Mouse (Mus musculus) cerebellum, adult 9-11 months (tissue): ENCODE measurements around the gene Bcar1.

Experiments
- DNase-seq: peaks from one replicate; pipeline ENCODE4 v3.0.0; 2022

The Bcar1 gene

DNA sequence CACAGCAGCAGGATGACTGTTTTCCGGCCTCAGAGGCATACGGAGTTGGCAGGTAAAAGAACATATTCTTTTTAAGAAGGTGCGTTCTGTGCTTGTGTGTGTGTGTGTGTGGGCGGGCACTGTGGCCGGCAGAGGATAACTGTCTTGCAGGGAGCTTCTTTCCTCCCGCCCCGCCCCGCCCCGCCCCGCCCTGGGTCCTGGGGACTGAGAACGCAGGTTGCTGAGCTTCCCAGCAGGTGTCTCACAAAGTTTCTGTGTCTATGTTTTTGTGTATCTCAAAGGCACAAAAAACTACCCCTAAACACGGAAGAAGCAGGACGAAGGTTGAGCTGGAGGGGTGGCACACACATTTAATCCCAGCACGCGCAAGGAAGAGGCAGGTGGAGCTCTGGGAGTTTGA lies 25.7 kb upstream of the Bcar1 start:
- no peak for DNase-seq

DNA sequence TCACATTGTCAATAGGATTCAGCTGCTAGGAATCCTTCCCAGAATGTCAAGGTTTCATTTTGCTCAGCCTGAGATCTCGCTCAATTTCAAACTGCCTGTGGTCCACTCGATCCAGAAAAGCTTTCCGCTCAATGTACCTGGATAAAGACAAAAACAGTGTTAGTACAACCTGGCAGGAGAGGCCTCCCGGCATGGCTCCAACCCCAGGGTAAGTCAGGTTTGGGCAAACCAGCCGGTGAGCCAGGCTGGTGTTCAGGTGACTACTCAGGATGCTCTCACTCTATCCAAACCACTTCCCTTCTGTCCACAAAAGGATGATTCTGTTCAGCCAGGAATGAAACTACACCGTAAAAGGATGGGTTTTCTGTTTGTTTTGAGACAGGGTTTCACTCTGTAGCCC lies 25.0 kb upstream of the Bcar1 start:
- DNase-seq = peak; percentile 51

- no peak for DNase-seq
These were observed 22.0 kb upstream of the Bcar1 start for GRCm38 (mm10) chr8:111765616-111766015.

- no peak for DNase-seq
These were observed 21.5 kb upstream of the Bcar1 start for GRCm38 (mm10) chr8:111765096-111765495.

DNA sequence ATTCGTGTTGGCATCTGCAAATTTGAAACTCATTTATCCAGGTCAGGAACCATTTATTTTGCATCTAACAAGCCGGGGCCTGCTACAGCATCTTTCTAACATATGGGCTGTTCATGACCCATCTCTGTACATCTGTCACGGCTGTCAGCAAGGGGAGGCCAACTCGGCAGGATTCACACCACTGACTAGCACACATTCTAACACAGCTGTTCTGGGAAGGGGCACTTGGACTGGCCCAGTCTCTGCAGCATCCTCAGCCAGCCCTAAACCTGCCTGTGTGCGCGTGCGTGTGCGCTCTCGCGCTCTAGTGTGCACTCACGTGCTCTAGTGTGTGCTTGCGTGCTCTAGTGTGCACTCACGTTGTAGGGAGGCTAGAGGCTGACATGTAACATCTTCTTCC lies 17.1 kb upstream of the Bcar1 start:
- DNase-seq = no peak

DNA sequence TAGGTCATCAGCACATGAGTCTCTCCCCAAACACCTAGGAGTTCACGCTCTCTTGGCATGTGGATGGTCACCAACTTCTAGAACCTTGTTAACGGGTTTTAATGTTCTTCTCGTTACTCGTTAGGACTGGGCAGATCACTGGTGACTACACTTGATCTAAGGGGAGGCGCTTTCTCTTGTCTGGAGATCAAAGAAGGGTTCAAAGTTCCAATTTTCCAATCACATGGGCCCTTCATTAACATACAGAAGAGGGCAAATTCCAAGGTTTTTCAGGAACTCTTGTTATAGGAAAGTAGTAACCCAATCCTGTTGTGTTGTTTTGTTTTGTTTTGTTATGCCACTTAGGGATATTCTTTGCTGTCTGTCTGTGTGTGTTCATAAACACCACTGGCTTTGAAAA lies 15.2 kb upstream of the Bcar1 start:
- DNase-seq = no peak

DNA sequence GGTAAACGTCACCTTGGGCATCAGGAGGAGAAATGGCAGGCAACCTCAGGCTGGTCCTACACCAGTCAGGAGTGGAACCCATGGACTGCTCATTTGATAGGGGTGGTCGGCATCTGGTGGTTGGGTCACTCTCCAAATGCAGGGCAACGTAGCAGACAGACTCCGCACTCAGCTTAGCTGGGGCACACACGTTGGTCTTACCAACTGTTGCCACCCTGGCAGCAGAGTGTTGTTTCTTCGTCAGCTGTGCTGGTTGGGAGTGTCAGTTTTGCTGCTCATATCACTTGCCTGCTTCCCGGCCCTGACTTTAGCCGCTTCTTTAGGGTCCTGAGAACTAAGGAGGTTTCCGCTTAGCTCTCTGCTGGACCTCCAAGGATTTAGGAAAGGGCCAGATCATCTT lies 14.0 kb upstream of the Bcar1 start:
- DNase-seq = no peak

DNA sequence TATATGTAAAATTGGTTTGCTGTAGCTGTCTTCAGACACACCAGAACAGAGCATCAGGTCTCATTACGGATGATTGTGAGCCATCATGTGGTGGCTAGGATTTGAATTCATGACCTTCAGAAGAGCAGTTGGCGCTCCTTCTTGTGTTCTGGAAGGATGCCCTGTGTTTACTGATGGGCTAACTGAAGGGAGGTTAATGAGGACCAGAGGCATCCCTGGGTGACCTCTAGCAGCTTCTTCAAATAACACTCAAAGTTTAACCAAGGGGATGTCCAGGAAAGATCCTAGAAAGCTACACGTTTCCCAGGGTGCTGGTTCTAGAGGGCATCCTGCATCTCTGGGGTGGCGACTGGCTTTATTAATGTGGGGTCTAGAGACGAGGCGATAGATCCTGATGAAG lies 11.1 kb upstream of the Bcar1 start:
- no peak for DNase-seq

DNA sequence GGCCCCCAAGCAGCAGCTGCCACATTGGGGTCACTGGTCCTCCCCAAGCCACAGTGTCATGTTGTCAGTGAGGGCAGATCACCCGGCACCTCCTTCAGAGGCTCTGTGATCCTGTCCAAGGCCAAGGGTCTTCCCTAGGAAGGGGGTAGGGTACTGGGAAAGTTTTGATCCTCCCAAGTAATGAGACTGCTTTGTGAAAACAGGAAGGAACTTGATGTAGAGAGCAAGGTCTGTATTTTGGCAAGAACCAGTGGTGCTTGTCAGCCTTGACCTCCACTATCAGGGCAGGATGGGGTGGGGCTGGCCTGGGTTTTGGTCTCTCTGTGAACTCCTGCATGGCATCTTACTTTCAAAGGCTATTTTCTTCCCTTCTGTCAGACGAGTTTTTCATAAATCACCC lies 10.5 kb upstream of the Bcar1 start:
- no peak for DNase-seq

DNA sequence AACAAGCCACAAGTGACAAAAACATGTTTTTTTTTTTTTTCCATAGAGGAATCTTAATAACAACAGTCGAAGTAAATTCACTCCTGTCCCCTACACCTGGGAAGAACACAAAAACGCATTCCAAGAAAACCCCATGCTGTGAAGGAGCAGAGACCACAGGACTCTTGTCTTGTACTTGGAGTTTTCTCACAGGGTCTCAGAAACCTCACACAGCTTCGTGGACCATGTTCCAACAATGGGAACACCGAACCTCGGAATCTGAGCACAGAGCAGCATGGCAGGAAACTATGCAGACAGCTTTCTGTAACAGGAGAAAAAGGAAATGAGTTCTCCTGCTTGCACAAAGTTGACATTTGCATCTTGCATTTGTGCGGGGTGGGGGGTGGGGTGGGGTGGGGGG lies 5.2 kb upstream of the Bcar1 start:
- no peak for DNase-seq

- DNase-seq = no peak
These were observed 4.4 kb upstream of the Bcar1 start for GRCm38 (mm10) chr8:111747866-111748649.

DNA sequence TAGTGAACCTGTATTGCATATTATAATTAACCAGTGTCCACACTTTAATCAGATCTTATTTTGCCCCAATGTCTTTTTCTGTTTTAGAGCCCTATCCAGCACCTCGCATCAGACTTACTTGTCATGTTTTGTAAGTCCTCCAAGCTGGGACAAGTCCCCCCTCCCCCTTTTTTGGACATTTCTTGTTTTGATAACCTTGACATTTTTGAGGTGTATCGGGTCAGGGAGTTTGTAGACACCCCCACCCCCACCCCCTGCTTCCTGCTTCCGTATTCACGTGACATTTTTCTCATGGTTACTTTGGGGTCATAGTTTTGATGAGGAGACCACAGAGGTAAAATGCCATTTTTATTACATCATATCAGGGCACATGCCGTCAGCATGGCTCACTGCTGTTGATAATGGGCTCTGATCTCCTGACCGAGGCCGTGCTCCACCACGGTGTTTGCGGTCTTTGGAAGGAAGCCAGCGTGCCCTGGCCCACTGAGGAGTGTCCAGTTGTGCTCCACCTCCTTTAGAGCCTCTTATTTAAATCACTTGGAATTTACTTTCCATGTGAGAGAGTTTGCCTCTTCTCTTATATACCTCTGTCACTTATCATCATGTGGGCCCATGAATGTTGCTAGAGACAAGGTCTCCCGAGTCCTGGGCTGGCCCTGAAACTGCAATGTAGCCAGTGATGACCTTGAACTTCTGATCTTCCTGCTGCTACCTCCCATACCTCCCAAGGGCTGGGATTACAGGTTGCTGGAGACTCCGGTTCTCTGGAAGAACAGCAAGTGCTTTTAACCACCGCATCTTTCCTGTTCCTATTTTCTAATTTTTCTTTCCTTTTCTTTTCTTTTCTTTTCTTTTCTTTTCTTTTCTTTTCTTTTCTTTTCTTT lies 3.2 kb upstream of the Bcar1 start:
- no peak for DNase-seq

DNA sequence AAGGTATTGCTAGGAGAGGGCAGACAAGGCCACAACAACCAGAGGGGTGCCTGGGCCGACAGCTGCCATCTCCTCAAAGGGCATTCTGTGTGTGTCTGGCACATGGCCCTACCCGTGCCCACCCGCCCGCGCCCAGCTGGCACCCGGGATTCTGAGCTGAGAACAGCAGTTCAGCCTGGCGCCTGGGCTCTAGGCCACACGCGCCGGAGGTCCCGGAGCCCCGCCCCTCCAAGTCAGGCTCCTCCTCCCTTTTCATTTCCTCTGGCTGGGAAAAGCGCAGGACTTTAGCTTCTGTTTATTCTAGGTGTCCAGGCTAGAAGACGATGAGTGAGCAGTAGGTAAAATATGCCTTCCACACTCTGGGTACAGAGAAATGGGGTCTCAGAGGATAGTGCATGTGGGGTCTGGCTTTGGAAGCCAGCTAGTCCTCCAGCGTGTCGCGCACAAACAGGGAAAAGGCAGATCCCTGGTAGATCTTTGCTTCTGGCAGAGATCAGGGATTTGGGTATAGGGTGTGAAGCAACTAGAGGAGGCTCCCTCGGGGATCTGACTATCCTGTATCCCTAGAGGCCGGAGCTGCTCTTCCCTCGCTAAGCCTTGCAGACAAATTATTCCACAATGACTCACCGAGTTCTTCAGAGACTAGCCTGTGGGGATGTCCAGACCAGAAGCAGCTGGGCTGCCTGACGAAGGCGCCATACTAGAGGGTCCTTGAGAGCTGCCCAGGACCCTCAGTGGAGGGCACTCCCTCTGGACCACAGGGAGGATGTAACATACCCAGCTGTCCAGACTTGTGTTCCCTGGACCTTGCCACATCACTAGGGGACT lies 2.2 kb upstream of the Bcar1 start:
- DNase-seq = peak; percentile 76

- no peak for DNase-seq
These were observed 1.5 kb upstream of the Bcar1 start for GRCm38 (mm10) chr8:111745086-111745485.

- peak; percentile 67 for DNase-seq
These were observed 363 bp downstream of the Bcar1 start for GRCm38 (mm10) chr8:111743101-111743791.

DNA sequence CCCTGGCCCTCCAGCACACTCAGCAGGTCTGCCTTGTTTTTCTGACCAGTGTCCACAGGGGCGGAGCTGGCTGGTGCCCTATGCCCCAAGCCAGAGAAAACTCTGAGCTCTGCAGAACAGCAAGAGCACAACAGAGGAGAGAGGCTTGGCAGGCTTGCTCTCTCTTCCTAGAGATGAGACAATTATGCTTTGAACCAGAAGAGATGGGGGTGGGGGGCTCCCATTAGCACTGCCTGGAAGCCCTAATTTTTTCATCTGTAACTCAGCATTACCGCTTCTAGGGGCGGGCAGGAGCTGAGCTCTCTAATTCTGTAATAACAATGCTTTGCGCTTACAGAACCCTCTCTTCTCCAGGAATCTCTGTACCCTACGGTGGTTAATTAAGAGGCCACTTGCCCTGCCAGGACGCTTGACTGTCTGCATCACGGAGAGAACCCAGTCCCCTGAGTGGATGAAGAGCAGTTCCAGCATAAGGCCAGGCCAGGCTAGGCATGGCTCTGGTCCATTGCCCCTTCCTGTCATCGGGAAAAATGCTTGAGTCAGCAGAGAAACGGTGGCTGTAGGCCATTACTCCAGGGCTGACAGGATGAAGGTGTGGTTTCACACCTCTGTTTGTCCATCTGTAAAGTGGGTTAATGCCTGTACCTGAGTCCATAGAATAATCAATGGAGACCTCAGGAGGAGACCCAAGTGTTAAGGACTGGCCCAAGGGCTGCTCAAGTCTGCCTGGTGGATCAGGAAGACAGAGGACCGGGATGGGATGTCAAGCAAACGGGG lies 1.2 kb downstream of the Bcar1 start:
- peak; percentile 86 for DNase-seq

DNA sequence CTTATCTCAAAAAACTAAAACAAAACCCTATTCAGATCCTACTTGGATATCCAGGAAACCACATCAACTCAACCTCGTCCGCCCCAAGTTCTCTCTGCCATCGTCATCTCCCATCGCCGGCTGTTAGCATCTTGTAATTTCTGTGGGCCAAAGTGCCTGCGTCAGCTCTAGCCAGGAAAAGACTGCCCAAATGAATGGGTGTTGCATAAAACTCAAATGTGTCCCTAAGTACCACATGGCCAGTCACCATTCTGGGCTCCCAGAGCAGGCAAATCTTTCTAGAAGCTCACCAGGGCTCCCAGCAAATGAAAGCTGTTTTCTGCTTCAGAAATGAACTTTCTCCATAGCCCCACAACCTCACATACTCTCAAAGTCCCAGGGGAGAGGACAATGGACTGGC lies 2.1 kb downstream of the Bcar1 start:
- peak; percentile 52 for DNase-seq

- peak; percentile 56 for DNase-seq
These were observed 2.6 kb downstream of the Bcar1 start for GRCm38 (mm10) chr8:111740994-111741393.

GRCm38 (mm10) chr8:111740301-111740711 lies 3.3 kb downstream of the Bcar1 start:
- DNase-seq = peak; percentile 50

DNA sequence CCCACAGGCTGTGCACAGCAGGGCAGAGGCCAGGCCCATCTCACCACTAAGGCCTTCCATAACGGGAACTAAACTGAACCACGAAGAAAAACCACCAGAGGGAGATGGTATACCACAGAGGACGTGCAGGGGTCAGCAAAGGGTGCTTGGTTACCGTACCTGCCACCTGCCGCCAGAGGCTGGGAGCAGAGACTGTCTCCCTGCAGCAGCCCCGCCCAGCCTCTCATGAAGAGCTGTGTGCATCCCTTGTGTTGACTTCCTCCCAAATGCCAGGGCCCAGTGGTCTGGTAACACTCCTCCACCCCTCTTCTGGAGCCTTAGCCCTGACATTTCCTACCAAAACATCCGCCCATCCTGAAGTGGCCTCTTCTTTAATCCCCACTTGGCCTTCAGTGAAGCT lies 4.0 kb downstream of the Bcar1 start:
- DNase-seq = peak; percentile 40

DNA sequence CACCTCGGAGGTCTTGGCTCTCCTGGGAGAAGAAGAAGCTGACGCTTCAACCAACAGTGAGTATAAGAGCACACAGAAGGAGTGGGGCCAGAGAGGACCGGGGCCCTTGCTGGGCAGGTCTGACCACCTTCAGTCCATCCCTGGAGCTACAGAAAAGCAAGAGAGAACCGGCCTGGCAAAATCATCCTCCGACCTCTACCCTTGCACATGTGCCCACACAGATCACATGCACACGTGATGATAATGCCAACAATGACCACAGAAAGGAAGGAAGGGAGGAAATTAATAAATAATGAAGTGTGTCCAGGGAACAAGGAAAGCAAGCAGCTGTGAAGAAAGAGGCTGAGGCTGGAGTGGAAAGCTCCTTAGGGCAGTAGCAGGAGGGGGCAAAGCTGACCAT lies 4.7 kb downstream of the Bcar1 start:
- no peak for DNase-seq

DNA sequence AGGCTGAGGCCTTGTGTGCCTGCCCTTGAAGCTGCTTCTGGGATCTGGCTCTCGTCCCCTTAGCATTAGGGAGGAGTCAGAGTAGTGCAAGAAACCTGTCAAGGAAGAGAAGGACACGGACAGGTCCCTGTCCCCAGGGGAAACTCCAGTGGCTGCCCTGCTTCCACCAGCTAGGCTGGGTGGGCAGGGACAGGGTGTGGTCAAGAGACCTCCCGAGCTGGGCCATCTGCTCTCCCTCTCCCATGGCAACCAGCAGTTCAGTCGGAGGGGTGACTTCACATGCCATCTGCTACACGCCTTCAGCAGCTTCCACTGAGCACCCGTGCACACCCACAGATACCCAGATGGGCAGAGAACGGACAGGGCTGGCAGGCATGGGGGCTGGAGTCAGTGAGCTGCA lies 7.3 kb downstream of the Bcar1 start:
- DNase-seq = peak; percentile 78
